Mouse (Mus musculus) c-Kit-positive CD71-positive TER-119-negative erythroid progenitor cells, embryonic 14.5 days (primary cell): Measurements from ENCODE around the gene 1700017N19Rik.

Experiments
- DNase-seq: peaks from one replicate; pipeline ENCODE4 v3.0.0-alpha.2; 2013; ENCODE audit warnings: low read depth

1700017N19Rik gene

DNA sequence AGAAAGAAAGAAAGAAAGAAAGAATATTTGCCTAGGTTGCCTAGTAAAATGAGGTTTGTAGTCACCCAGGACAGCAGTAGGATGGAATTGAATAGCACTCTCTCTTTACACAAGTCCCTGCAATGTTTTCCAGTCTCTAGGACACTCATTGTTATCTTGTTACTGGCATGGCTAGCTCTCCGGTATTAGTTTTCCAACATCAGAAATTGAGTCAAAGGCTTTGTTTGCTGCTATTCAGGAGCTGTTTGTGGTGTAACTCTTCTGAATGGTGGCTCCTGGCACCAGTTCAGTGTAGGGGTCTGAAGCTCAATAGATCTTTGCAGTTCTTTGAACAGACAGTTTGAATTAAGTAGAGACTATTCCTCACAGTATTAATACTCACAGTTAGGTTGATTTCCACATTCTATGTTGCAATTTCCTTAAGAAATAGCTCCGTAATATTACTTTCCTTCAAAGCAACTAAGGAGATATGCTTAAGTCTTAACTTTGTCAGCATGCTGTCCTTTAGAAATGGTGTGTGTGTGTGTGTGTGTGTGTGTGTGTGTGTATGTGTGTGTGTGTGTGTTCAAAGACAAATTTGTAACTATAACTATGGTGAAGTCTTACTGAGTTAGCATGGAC lies 71.8 kb downstream of the 1700017N19Rik start:
- no peak for DNase-seq
